Mouse (Mus musculus): ENCODE data around the gene Rab15.
A peak's percentile ranks its signal among the peaks of the same experiment; 100 is the strongest.

Gene Rab15

DNA sequence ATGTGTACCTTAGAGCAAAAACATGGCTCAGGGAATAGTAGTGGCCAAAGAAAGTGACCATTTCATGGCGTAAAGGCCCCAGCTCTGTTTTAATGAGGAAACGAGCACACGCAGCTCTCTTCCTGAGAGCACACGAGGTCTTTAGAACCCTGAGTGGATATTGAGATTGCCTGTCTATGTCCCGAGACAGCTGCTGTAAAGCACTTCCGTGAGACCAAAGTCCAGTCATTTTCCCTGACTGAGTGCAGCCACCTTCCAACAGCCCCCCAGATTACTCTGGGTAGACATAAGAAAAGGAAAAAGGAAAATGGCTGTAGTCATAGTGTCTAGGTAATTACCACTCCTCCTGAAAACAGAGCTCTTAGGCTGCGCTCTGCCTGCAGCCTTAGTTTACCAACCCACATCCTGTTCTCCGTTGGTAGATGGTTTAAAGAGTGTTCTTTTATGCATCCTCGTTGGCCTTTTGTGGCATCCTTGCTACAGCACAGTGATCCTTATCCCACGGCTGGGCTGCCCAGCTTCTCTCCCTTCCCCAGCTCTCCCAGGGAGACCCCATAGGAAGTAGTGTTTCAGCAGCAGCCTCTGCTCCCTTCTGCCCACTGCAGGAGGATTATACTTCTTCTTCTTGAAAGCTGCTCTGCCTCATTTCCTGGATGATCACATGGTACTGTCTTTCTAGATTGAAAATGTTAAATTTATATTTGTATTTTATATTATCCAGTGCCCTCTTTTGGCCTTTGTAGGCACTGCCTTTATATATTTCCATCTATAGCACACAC lies 44.2 kb downstream of the Rab15 start:
- no peak for DNase-seq (ENCODE audit: low spot score)

DNA sequence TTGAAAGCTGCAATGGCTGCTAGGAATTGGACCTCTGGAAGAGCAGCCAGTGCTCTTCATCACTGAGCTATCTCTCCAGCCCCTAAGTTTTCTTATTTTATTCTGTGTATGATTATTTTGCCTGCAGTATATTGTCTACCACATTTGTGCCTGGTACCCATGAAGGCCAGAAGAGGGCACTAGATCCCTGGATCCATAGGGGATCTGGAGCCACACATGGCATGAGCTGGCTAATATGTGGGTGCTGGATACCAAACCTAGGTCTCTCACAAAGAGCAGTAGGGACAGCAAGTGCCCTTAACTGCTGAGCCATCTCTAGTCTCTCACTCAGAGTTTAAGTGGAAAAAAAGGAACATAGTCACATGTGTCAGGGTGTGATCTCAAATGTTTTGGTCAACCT lies 44.9 kb downstream of the Rab15 start:
- no peak for DNase-seq (ENCODE audit: low spot score)

DNA sequence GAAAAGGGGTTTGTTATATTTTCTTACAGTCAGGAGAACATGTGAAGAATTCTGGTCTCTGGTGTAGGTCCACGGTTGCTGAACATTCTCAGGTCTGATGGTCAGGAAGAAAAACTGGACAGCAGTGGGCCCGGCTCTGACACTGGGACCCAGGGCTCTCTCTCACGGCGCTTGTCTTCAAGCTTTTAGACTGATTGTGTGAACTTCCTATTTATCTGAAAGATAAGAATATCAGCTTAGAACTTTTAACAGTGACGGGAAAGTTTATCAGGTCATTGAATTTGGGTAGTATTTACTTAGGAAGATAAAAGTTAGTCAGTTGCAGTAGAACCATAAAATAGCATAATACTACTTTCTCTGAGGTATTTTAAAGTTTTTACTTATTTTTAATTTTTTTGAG lies 45.8 kb downstream of the Rab15 start:
- no peak for DNase-seq (ENCODE audit: low spot score)

DNA sequence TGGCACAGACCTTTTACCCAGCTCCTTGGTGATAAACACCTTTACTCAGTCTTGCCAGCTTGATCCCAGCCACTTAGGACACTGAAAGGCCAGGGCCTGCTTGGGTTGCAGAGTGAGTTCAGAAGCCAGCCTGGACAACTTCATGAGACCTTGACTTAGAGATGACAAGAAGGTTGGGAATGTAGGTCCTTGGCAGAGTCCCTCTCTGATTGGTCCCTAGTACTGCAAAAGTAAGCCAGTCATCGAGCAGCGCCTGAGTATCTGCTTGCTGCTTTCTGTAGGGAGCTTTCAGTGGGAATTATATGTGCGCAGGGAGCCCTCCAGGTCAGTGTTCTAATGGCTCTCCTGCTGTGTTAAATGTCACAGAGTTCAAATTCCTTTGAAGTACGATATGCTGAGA lies 47.6 kb downstream of the Rab15 start:
- no peak for DNase-seq (ENCODE audit: low spot score)

DNA sequence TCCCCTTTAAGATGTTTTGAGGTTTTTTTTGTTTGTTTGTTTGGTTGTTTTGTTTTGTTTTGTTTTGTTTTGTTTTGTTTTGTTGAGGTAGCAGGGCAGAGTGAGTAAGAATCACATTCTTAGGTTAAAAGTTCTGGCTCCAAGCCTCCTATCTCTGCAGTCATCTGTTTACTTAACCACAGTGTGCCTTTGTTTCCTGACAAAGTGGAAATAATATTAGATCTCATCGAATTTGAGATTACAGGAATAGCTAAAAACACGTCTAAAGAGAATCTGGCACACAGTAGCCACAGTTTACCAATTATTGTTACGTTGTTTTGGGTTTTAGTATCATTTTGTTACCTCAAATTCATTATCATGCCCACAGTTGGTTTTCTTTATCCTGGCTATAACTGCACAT lies 48.1 kb downstream of the Rab15 start:
- no peak for DNase-seq (ENCODE audit: low spot score)

DNA sequence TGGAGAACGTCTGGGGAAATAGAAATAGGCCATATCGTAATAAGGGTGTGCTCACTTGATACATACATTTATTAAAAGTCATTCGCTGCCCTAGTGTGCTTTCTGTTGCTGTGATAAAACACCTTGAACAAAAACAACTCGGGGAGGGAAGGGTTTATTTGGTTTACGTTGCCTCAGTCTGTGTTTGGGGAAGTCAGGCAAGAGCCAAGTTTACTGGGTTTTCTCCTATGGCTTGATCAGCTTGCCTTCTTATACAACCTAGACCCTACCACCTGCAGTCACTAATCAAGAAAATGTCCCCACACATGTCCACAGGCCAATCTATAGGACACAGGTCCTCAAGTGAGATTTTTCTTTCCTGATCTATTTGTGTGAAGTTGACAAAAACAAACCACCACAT lies 51.2 kb downstream of the Rab15 start:
- DNase-seq (ENCODE audit: low spot score): no peak

DNA sequence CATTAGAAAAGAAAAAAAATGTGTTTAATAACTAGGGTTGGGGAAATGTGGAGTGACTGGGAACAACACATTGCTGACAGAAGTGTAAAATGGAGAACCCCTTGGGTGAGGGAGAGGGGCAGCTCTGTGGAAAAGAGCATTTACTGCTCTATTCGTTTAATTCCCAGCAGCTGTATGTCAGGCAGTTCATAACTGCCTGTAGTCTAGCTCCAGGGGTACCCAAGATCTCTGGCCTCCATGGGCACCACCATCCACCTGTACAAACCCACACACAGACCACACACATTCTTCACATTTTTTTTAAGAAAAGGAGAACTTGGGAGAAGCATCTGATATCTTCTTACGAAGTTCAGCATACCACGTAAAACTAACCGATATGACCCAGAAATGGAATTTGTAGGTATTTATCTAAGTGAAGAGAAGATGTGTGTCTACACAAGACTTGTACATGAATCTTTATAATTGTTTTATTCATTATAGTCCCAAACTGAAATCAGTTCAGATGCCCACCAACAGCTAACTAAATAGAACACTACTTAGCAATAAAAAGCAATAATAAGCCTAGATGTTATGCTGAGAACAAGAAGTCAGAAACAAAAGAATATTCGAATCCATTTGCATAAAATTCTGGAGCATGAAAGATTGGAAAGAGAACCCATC lies 51.7 kb downstream of the Rab15 start:
- no peak for DNase-seq (ENCODE audit: low spot score)

DNA sequence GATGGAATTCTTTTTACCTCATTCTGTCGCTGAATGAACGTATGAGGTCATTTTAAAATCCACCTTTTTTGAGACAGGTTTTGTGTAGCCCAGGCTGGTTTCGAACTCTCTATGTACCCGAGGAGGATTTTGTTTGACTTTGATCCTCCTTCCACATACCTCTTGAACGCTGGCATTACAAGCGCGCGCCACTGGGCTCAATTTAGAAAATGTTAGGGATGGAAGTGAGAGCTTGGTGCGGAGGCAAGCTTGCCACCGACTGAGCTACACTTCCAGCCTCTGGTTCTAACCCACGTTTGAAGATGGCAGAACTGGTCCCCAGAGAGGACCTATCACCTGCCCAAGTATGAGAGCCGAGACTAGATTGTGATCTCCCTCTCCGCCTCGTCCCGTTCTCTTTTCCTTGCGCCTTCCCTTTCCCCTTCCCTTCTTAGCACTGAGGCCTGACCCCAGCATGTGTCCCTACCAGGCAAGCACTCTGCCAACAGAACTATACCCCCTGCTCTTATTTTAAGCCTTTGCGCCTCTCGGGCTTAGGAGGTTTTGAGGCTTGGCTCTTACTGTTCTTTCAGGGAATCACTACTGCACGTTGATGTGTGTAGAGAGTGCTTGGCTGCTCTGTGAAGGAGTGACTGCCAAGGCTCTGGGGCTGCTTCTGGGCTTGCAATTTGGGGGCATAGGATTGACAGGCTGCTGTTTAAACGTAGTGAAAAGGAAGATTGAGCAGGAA lies 56.6 kb downstream of the Rab15 start:
- DNase-seq (ENCODE audit: low spot score): no peak

DNA sequence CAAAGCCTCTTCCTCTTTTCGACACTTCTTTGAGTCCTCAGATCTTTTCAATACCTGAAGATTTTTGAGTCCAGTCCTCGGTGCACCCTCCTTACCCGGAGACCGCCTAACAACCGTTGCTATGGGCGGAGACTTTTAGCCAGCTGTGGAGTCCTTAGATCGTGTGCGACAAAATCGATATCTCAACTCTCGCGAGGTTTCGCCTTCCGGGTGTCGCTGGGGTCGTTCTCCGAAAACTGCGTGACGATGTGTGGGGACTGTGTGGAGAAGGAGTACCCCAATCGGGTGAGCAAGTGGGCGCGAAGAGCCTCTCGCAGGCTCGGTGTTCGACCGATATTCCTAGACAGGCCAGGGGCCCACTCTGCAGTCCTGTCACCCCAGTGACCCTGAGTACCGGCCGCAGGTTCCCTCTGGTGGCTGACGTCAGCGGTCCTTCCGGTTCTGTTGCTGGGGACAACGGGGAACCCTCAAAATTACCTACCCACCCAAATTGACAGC lies 57.3 kb downstream of the Rab15 start, which contains the start of the genes Churc1 and Fntb:
TSS of gene Churc1 (plus strand) at position 185 of the 498 bp plus-strand sequence.
TSS of gene Fntb (plus strand) at position 236 of the 498 bp plus-strand sequence.
- peak; percentile 54 for DNase-seq (ENCODE audit: low spot score)

DNA sequence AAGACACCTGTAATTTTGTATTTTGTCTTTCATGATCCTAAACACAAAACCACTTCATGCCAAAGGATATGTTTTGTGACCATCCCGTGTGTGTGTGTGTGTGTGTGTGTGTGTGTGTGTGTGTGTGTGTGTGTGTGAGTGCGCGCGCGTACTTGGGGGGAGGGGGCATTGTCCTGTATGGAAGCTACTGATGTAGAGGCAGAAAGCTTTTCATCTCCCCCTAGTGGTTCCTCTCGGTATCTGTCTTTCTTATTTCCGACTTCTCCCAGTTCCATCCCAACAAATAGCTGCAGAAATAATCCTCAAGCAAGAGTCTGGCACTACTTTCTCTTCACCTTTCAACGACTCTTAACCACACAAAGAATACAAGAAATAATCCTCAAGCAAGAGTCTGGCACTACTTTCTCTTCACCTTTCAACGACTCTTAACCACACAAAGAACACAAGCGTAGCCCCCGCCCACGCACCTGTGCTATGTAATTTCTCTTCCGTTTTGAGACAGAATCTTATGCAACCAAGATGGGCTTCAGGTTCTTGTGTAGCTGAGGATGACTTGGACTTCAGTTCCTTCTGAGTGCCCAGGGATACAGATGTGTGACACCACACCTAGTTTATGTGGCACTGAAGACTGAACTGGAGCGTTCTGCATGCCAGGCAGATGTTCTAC lies 69.9 kb downstream of the Rab15 start:
- DNase-seq (ENCODE audit: low spot score): no peak

DNA sequence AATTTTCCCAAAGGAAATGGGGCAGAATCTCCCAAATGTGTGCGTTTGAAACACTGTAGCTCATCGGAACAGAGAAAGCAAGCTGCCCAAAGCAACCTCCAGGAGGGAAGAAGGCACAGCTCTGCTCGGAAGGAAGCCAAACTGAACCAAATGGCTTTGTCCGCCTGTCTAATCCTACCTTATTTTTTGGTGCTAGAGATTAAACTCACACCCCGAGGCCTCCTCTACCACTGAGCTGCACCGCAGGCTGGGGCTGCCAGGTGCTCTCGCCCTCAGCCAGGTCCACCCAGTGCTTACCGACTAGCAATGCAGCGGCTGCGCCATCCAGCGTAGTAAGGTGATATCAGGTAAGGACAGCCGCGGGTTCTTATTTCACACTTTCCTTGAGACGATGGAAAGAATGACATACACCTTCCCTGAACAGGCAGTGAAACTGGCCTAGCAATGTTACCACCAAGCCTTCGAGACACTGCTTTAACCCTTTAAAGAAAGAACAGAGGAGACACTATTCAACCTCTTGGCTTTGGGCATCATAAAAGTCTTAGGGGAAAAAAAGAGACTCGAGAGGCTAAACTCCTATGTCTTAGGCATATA lies 71.7 kb downstream of the Rab15 start:
- DNase-seq (ENCODE audit: low spot score): no peak

Data from urinary bladder, postnatal 10 days (tissue).